Mouse (Mus musculus) hindbrain, embryonic 10.5 days (tissue): ENCODE measurements around the gene Rsbn1l. TPM values are rescaled to one million over a fixed set of nuclear protein-coding genes. Genes with fewer than 3 reads are reported as not detected.
"Not testable (repeated sequence)": the region's sequence is repeated elsewhere in the genome, so short reads cannot be mapped to it uniquely, and the experiment has no call there.

Experiments used
- DNase-seq: peaks from one replicate; pipeline ENCODE4 v3.0.0-alpha.2; 2017; ENCODE audit warnings: low spot score
- H3K27ac ChIP-seq: fragments of 300-500 bp; sonication (generic); 2 replicates; pipeline ENCODE4 v1.5.1; 2016; ENCODE audit warnings: mild to moderate bottlenecking, moderate library complexity
- H3K27me3 ChIP-seq: fragments of 300-500 bp; sonication (generic); 2 replicates; pipeline ENCODE4 v1.6.1; 2016; ENCODE audit warnings: mild to moderate bottlenecking; ENCODE audit not compliant: poor library complexity, insufficient read depth, severe bottlenecking
- H3K36me3 ChIP-seq: fragments of 300-500 bp; sonication (generic); 2 replicates; pipeline ENCODE4 v1.6.1; 2016; ENCODE audit warnings: mild to moderate bottlenecking, moderate library complexity
- H3K4me1 ChIP-seq: fragments of 300-500 bp; sonication (generic); replicated peaks from 2 replicates; pipeline ENCODE4 v1.6.1; 2016; ENCODE audit warnings: mild to moderate bottlenecking
- H3K4me3 ChIP-seq: fragments of 300-500 bp; sonication (generic); 2 replicates; pipeline ENCODE4 v1.5.1; 2016; ENCODE audit warnings: mild to moderate bottlenecking, moderate library complexity
- H3K9me3 ChIP-seq: fragments of 300-500 bp; sonication (generic); 2 replicates; pipeline ENCODE4 v1.6.1; 2016; ENCODE audit warnings: mild to moderate bottlenecking, moderate library complexity
- WGBS: fragments of 180-500 bp; shearing (Covaris S2); methylation state at CpG from one replicate; pipeline ENCODE4 v1.1.7; 2016; 5-methylcytosine and 5-hydroxymethylcytosine counted together
- polyA plus RNA-seq: library from polyadenylated mRNA; unstranded; fragments of >200 nt; fragmentation: Nextera tagmentation; extraction: Ambion mirVana; gene quantifications from 2 replicates; pipeline ENCODE4 v1.2.1, GENCODE M21; 2016

Gene Rsbn1l
- polyA plus RNA-seq, 1 experiment from 2014 or later: 4.8 TPM

GRCm38 (mm10) chr5:20943791-20944190, 12.4 kb downstream of the Rsbn1l start:
- not testable (repeated sequence) for H3K36me3 ChIP-seq, H3K4me3 ChIP-seq, H3K9me3 ChIP-seq, DNase-seq, H3K27ac ChIP-seq, H3K27me3 ChIP-seq
- 83% methylated on average over 4 of the region's 4 CpGs for WGBS
- H3K4me1 ChIP-seq: peaks cover 14% of the 10 kb centered on the region

- peaks cover 17% of the 10 kb centered on the region for H3K4me1 ChIP-seq
- H3K27me3 ChIP-seq: no peaks in the 10 kb centered on the region
- H3K9me3 ChIP-seq: no peaks in the 10 kb centered on the region
- H3K36me3 ChIP-seq: peaks cover 6% of the 10 kb centered on the region
- 88% methylated on average over 3 of the region's 3 CpGs for WGBS
- H3K4me3 ChIP-seq: no peak overlapping the region
- H3K27ac ChIP-seq: no peak overlapping the region
- DNase-seq: no peak
These were observed 13.7 kb downstream of the Rsbn1l start for GRCm38 (mm10) chr5:20942523-20942922.

- 57% methylated on average over 5 of the region's 5 CpGs for WGBS
- peaks cover 17% of the 10 kb centered on the region for H3K4me1 ChIP-seq
- no peaks in the 10 kb centered on the region for H3K9me3 ChIP-seq
- H3K4me3 ChIP-seq: no peak overlapping the region
- no peak for DNase-seq
- peaks cover 6% of the 10 kb centered on the region for H3K36me3 ChIP-seq
- no peak overlapping the region for H3K27ac ChIP-seq
- no peaks in the 10 kb centered on the region for H3K27me3 ChIP-seq
These were observed 15.0 kb downstream of the Rsbn1l start for GRCm38 (mm10) chr5:20941205-20941604.

- H3K9me3 ChIP-seq: no peaks in the 10 kb centered on the region
- H3K4me1 ChIP-seq: peaks cover 17% of the 10 kb centered on the region
- WGBS: 85% methylated on average over 4 of the region's 4 CpGs
- no peak overlapping the region for H3K4me3 ChIP-seq
- H3K27me3 ChIP-seq: no peaks in the 10 kb centered on the region
- peaks cover 6% of the 10 kb centered on the region for H3K36me3 ChIP-seq
- DNase-seq: no peak
- H3K27ac ChIP-seq: no peak overlapping the region
These were observed 15.5 kb downstream of the Rsbn1l start for GRCm38 (mm10) chr5:20940696-20941095.

GRCm38 (mm10) chr5:20940040-20940571, 16.1 kb downstream of the Rsbn1l start:
- Histone ChIP-seq H3K27me3 (no peaks in the 10 kb centered on the region), H3K4me3 (no peak overlapping the region), H3K4me1 (peaks cover 17% of the 10 kb centered on the region), H3K9me3 (no peaks in the 10 kb centered on the region), H3K27ac (no peak overlapping the region), H3K36me3 (peaks cover 6% of the 10 kb centered on the region)
- 93% methylated on average over 6 of the region's 6 CpGs for WGBS
- DNase-seq: no peak

GRCm38 (mm10) chr5:20938523-20938922, 17.7 kb downstream of the Rsbn1l start:
- Histone ChIP-seq H3K4me1 (peaks cover 17% of the 10 kb centered on the region), H3K9me3 (no peaks in the 10 kb centered on the region), H3K27me3 (no peaks in the 10 kb centered on the region), H3K36me3 (peaks cover 6% of the 10 kb centered on the region), H3K27ac (peak overlapping the region; percentile 45; the same call in 1 of the 2 replicates), H3K4me3 (no peak overlapping the region)
- DNase-seq: no peak
- 68% methylated on average over 5 of the region's 5 CpGs for WGBS

GRCm38 (mm10) chr5:20935934-20936333, 20.3 kb downstream of the Rsbn1l start:
- no peak overlapping the region for H3K4me3 ChIP-seq
- 81% methylated on average over 5 of the region's 5 CpGs for WGBS
- no peaks in the 10 kb centered on the region for H3K9me3 ChIP-seq
- no peaks in the 10 kb centered on the region for H3K27me3 ChIP-seq
- H3K36me3 ChIP-seq: peaks cover 6% of the 10 kb centered on the region
- peaks cover 15% of the 10 kb centered on the region for H3K4me1 ChIP-seq
- H3K27ac ChIP-seq: no peak overlapping the region
- no peak for DNase-seq

GRCm38 (mm10) chr5:20932585-20932984, 23.6 kb downstream of the Rsbn1l start:
- Histone ChIP-seq H3K27me3 (no peaks in the 10 kb centered on the region), H3K9me3 (no peaks in the 10 kb centered on the region), H3K27ac (no peak overlapping the region), H3K4me1 (no peaks in the 10 kb centered on the region), H3K4me3 (no peak overlapping the region), H3K36me3 (no peaks in the 10 kb centered on the region)
- no peak for DNase-seq
- WGBS: 87% methylated on average over 3 of the region's 3 CpGs

- 87% methylated on average over 3 of the region's 3 CpGs for WGBS
- Histone ChIP-seq H3K36me3 (peaks cover 5% of the 10 kb centered on the region; the same call in 1 of the 2 replicates), H3K4me3 (no peak overlapping the region), H3K4me1 (no peaks in the 10 kb centered on the region), H3K27me3 (no peaks in the 10 kb centered on the region), H3K27ac (no peak overlapping the region), H3K9me3 (no peaks in the 10 kb centered on the region)
- DNase-seq: no peak
These were observed 24.9 kb downstream of the Rsbn1l start for GRCm38 (mm10) chr5:20931300-20931699.

- no peak overlapping the region for H3K4me3 ChIP-seq
- H3K9me3 ChIP-seq: no peaks in the 10 kb centered on the region
- H3K27me3 ChIP-seq: no peaks in the 10 kb centered on the region
- H3K36me3 ChIP-seq: peaks cover 8% of the 10 kb centered on the region; the same call in 1 of the 2 replicates
- no peak overlapping the region for H3K27ac ChIP-seq
- DNase-seq: no peak
- no peaks in the 10 kb centered on the region for H3K4me1 ChIP-seq
These were observed 25.8 kb downstream of the Rsbn1l start for GRCm38 (mm10) chr5:20930430-20930829.

- H3K27ac ChIP-seq: no peak overlapping the region
- WGBS: 88% methylated on average over 6 of the region's 6 CpGs
- H3K27me3 ChIP-seq: no peaks in the 10 kb centered on the region
- H3K9me3 ChIP-seq: no peaks in the 10 kb centered on the region
- H3K36me3 ChIP-seq: peaks cover 9% of the 10 kb centered on the region; the same call in 1 of the 2 replicates
- H3K4me3 ChIP-seq: no peak overlapping the region
- no peak for DNase-seq
- no peaks in the 10 kb centered on the region for H3K4me1 ChIP-seq
These were observed 26.5 kb downstream of the Rsbn1l start for GRCm38 (mm10) chr5:20929669-20930151.

GRCm38 (mm10) chr5:20925451-20925850, 30.7 kb downstream of the Rsbn1l start:
- Histone ChIP-seq H3K4me1 (no peaks in the 10 kb centered on the region), H3K36me3 (peaks cover 16% of the 10 kb centered on the region), H3K27ac (no peak overlapping the region), H3K4me3 (no peak overlapping the region), H3K9me3 (no peaks in the 10 kb centered on the region), H3K27me3 (no peaks in the 10 kb centered on the region)
- DNase-seq: no peak
- 73% methylated on average over 3 of the region's 3 CpGs for WGBS

GRCm38 (mm10) chr5:20924608-20925007, 31.6 kb downstream of the Rsbn1l start:
- Histone ChIP-seq H3K27me3 (no peaks in the 10 kb centered on the region), H3K4me1 (no peaks in the 10 kb centered on the region), H3K4me3 (no peak overlapping the region), H3K36me3 (peaks cover 16% of the 10 kb centered on the region), H3K27ac (no peak overlapping the region), H3K9me3 (no peaks in the 10 kb centered on the region)
- no peak for DNase-seq
- 71% methylated on average over 3 of the region's 3 CpGs for WGBS

GRCm38 (mm10) chr5:20919566-20919965, 36.6 kb downstream of the Rsbn1l start:
- Histone ChIP-seq H3K27ac (no peak overlapping the region), H3K27me3 (no peaks in the 10 kb centered on the region), H3K9me3 (no peaks in the 10 kb centered on the region), H3K4me3 (no peak overlapping the region), H3K4me1 (no peaks in the 10 kb centered on the region), H3K36me3 (peaks cover 9% of the 10 kb centered on the region)
- WGBS: 86% methylated on average over 9 of the region's 9 CpGs
- DNase-seq: no peak
